Mouse (Mus musculus) embryo, embryonic 11 days (tissue): Measurements from ENCODE around the gene Grik4.

Source experiments
- DNase-seq: peaks from one replicate; pipeline ENCODE4 v3.0.0-alpha.2; 2015

The Grik4 gene

DNA sequence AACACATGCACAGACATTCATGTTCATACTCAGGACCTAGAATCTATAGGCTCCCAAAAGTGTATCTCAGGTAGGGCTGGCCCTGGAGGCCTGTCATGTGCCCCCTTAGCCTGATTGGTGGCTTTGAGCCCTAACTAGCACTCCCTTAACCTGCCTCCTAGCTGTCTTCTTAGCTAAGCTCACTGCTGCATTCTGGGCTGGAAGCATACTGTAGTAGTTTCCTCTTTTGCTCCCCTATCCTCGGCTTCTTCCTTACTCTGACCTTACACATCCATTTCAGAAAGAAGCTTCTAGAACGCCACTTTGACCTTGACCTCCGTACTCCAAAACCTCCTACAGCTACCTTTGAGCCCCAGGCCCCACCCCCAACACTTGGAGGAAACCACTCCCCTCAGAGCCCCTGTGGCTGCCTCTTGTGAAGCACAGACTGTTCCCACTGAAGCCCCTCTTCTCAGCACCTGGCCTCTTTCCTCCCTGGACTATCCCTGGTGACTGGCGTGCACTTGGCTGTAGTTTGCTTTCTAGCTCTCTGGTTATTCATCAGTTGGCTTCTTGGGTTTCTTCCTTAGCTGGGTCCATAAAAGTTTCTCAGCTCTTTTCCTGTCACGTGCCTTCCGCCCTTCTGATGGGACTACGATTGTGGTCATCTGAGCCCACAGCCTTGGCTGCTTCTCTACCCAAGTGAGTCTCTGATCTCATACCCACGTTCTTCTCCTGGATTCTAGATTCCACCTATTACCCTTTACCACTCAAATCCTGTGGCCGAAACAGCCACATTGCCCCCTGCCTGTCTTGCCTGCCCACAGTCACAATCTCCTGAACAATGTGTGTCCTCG is 84.1 kb downstream of the Grik4 start:
- DNase-seq: no peak

DNA sequence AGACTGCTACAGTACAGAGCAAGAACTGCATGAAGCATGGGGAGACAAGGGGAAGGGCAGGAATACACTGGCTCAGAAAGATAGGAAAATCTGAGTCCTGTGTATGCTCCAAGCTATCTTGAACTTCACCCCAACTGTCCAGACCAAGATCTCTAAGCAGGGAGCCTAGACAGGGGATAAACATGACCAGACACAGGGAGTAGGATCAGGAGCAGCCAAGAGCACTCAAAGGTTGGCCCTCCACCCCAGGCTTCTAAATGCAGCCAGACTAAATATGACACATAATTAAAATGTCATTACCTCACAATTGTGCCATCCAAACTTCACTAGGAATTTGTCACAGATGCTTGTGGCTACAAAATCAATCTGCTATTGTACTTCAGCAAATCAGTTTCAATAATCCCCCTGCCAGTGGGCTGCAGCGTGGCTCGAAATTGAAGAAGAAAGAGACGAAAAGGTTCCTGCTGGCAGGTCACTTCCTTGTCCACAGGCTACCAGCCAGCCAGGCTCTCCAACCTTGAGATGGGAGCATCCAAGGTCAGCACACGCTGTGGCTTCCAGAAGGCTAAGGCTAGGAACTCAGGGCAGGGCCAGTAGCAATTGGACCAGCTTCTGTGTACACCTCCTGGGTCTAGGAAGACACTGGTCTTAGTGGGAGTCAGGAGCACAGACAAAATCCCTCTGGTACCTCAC is 85.1 kb downstream of the Grik4 start:
- DNase-seq: no peak

DNA sequence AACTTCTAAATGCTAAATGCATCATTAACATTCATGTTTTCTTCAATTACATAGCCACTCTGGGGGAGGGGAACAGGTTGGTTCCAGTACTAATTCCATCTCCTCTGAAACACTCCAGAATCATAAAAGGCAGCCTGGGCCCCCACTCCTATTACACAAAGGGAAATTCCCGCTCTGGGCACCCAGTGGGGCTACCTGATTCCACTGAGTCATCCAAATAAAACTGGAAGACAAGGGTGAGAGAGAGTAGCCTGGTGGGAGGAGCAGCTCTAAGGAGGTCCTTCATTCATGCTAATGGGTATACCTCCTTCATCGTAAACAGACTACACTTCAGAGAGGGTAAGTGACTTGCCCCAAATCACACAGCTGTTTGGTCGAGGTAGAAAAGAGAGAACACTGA is 85.7 kb downstream of the Grik4 start:
- no peak for DNase-seq

DNA sequence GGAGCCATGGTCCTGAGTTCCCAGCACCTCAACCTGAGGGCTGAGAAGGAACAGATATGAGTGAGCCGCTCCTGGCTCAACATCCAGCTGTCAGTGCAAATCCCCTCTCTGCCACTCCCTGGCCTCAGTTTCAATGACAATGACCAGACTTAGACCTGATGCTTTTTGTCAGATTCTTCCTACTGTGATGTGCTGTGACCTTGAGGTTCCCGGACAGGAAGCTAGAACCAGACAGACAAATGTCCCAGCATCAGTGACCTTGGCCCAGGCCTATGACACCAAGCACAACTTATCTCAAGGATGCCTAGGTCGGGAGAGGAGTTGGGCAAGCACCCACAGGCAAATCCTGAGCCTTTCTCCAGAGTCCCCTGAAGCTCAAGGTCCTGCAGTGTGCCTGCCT is 86.5 kb downstream of the Grik4 start:
- no peak for DNase-seq

DNA sequence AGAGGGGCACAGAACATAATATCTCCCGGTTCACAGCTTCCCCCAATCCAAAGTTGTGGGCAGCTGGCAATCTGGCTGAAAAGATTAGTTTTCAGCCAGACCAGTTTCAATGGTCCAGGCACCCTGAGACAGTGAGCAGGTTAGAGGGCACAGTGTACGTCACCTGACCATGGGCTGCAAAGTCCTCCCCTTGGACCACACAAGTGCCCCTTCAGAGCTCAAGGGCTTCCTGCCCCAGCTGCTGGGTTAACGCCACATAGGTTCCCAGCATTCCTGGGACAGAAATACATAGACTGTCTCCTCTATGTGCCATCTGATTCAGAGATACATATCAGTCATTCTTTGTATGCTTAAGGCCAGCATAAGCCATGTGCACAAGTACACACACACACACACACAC is 91.2 kb downstream of the Grik4 start:
- DNase-seq: no peak

DNA sequence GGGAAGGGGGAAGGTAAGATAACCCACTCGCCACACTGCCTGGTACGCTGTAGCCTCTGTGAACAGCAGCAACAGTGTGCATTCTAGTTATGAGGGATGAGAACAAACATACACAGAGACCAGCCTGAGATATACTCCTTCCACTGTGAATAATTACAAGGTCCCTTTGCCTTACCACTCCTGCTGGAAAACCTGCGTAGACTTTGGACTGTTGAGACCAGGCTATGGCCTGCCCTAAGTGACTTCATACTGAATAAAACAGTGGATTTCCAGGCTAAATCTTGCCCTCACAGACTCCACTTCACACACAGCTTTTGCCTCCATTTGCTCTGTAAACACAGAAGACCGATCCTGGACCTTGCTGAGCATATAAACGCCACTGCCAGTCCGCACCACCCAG is 94.2 kb downstream of the Grik4 start:
- no peak for DNase-seq

DNA sequence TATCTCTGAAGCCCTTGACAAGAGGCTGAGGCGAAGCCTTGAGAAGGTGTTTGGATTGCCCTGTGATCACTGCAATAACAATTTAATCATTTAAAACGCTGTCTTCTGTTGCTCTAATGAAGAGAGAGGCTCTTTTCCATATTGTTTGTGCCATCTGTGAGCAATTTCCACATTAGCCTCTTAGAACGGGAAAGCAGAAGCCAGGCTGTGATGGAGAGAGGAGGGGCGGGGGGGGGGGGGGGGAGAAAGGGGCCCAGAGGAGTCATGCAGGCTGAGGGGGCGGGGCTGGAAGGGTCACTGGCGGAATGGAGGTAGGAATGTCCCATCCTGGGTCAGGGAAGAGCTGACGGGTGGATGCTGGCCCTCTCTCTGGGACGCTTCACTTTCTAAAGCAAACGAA is 96.2 kb downstream of the Grik4 start:
- DNase-seq: peak; percentile 48

DNA sequence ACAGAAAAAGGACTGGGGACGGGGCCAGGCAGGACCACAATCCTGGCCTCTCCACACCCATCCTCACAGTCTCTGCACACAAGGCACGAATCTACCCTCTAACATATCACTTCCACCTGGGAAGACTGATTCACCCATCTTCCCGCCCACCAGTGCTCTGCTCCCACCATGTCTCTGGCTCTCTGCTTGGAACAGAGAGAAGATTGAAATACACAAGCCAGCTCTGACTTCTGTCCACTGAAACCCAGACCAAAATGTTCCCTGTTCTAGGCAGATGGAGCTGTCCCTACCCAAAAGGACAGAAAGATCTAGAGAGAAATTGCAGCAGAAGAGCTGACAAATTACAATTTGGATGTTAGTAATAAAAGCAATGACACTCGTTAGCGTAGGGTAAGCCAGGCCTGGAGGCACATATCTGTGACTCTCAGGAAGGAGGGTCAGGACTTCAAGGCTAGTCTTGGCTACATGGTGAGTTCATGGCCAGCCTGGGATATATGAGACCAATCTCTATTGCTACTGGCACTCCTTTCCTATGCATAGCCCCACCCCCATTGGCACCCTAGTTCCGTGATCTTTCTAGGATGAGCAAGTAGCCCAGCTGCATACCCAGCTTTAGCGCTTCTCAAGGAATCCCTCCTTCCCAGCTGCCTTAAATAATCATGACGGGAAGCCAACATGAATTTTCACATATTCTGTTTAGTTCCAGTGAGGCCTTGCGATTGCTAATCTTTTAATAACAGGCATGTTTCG is 97.4 kb downstream of the Grik4 start:
- DNase-seq: no peak

DNA sequence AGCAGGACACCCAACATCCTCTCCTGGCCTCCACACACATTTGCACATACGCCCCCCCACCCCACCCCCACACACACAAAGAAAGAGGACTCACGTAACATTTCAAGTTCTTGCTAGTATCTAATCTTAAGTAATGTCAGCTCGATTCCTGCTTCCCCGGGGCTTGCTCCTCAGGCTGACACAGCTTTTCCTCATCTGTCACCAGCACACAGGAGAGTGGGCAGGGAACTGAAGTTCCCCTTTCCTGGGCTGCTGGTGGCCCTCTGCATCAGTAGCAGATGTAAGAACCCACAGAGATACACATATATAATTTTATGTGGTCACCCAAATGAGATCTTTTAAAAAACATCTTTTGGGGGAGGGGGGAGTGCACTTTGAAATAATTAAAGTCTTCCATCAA is 98.2 kb downstream of the Grik4 start:
- no peak for DNase-seq

DNA sequence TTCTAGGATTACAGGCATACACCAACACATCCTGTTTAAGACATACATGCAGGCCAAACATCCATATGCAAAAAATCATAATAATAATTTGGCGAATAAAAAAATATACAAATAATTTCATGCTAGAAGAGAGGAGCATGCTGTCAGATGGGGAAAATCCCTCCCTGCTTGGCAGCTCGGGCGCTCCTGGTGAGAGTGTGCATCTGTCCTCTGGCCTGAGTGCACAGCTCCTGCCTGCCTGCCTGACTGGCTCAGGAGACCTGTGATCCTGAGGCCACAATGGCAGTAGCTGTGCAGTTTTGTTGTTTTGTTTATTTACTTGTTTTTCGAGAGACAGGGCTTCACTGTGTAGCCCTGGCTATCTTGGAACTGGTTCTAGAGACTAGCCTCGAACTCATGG is 100.0 kb downstream of the Grik4 start:
- no peak for DNase-seq

DNA sequence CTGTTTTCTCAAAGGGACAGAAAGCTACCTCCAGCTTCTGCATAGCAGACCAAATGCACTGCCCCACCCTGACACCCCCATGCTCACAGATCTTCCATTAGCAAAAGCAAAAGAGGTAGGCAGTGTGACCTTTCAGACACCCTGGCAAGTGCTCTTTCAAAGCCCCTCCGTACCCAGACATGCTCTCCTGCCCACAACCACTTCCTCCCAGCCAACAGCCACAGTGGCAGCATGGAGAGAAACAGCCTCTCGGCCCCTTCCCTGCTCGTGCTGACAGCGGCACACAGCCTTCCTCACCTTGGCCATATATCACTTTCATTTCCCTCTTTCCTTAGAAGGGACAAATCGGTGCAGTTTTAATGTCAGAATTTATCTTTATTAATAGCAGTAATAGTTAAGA is 106.0 kb downstream of the Grik4 start:
- no peak for DNase-seq

DNA sequence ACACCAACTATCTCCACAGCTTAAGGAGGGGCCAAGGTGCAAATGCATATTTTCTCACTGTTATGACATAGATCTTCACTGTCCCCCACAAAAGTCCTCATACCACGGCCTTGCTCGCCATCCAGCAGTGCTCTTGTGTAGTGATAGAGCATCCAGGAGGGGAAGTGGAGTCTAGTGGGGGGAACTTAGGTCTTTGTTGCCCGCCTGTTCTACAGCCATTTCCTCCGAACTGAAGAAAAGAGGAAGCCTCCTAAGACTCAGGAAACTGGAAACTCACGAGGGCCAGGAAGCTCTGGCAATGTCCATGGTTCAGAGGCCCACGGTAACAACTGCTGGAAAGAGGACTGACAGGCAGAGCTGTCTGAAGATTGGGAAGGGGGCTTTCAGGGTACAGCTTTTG is 106.8 kb downstream of the Grik4 start:
- DNase-seq: no peak

DNA sequence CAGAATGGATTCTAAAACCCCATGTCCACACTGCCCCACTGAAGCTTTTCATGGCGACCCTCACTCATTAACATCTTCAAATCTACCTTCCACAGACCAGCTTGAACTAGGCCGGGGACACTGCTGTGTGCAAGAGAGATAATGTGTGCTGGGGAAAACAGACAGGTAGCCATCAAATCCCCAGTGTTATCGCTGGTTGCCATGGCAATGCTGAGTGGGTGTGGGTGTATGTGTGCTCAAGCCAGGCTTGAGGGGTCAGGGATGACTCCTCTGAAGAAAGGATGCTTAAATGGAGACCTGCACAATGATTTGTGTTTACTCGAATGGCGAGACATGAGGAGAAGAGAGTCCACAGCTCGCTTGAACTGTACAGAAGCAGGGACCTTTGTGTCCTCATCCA is 112.7 kb downstream of the Grik4 start:
- no peak for DNase-seq

DNA sequence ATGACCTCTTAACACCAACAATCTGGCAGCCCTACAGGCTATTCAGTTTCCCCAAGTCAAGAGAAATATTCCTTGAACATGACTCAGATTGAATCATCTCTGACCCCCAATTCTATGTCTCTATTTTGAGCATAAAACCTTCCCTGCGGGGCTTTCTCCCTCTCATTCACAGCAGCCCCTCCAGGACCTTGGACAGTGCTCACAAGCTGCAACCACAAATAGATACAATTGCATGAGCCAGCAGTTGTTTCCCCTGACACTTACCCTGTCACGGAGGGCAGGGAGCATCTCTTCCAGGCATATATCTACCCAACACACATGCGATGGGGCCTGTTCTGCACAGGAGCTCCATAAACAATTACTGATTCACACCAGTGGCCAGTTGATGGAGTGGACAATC is 125.0 kb downstream of the Grik4 start:
- peak; percentile 46 for DNase-seq

DNA sequence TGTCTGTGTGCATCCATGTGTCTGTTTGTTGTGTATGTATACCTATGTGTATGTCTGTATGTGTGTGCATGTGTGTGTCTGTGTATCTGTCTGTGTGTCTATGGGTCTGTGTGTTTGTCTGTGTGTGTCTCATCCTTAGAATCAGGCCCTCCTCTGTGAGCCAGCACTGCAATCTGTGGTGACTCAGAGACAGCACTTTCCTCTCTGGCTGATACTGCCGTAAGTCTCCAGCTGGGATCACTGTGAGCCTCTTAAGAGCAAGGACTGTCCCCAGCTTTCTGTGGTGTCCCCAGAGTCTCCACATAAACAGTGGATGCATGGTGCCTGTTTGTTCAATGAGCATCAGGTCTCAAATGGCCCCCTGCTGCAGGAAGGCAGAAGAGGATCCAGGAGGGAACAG is 127.5 kb downstream of the Grik4 start:
- no peak for DNase-seq

DNA sequence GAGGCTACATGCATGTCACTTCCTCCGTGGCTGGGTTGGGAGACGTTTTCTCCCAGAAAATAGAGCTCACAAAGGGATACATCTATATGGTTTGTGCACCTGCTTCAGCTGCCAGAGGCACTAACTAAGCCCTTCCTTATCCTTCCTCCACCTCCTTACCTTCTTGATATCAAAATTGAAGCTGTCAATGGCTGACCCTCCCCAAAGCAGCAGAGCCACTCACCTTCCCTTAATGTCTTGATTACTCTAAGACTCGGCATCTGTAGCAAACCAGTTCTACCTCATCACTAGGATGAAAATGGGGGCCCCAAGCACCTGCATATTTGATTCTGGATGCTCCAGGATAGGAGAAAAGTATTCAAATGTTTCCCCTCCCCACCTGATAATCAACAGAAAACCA is 135.1 kb downstream of the Grik4 start:
- DNase-seq: no peak

DNA sequence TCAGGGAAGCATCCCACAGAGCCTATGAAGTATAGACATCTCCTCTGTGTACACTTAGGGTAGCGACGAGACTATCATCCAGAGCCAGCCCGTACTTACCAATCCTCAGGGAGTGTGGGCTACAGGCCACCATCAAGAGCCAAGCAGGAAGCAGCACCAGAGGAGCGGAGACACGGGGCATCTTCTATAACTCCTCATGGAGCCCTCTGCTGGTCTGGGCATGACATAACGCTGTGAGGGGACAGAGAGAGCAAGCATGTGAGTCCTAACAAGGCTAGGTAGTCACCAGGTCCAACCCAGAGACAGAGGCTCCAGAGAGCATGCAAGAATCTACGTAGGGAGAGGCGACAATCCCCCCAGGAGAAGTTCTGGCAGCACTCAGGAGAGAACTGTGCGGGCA is 135.9 kb downstream of the Grik4 start:
- DNase-seq: peak; percentile 42

DNA sequence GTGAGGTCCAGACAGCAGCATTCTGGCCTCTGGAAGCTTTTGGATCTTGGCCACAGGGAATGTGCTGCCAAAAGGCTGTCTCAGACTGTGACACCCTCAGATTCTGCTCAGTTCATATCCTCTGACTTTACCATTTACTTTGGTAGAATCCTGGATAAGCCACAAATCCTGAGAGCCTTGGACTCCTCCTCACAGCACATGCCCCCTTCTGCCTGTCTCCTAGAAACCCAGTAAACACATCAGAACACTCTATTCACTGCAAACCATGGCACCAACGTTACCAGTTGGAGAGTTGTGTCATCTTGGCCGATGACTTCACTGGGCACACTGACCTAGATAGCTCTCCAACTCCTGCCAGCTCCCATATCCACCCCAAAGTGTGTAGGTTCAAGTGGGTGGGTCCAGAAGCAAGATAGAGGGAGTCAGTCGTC is 141.2 kb downstream of the Grik4 start:
- DNase-seq: no peak

DNA sequence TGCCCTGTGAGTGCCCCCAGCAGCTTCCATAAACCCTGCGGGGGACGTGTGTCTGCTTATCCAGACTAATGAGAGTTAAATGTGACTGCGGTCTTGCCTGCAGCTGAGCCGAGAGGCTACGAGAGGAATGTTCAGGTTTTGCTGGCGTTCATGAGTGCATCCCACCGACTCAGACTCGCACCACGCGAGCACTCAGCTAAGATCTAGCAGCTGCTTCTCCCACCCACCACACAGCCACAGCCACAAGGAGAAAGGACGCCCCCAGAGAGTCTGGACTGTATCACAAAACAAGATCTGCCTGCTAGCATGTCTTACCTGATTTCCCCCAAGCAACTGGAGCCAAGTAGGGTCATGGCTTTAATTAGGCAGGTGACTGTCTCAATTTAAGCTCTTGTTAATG is 142.4 kb downstream of the Grik4 start:
- DNase-seq: no peak

DNA sequence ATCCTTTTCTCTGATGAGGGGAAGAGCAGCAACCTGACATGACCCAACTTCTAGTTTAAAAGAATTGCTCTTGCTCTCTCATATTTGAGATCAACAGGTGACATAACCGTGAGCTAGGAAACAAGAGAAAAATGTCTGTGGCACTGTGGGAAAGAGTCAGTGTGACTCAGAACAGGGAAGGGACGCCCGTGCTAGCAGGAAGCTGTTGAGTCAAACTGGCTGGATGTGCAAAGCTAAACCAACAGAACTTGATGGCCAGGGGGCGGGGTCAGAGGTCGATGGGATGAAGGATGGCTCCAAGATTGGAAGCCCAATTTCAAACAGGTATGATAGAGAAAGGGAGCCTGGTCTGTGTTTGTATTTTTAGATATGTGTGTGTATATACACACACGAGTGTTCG is 144.2 kb downstream of the Grik4 start:
- DNase-seq: no peak

DNA sequence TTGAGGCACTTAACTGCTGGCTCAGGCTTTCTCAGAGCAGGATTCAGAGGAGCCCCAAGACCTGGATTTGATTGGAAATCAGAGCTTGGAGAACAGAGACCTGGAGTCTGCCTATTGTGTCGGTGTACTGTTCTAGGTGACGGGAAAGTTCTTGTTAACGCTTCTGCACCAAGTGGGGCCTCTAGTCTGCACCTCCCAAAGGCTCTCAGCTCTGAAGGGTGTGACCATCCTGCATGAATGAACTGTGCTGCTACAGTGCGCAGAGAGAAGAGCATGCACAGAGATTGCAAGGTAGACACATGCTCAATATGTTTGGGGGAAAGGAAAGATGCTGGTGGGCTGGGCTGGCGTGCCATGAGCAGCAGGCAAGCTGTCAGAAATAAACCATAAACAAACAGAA is 144.6 kb downstream of the Grik4 start:
- no peak for DNase-seq

DNA sequence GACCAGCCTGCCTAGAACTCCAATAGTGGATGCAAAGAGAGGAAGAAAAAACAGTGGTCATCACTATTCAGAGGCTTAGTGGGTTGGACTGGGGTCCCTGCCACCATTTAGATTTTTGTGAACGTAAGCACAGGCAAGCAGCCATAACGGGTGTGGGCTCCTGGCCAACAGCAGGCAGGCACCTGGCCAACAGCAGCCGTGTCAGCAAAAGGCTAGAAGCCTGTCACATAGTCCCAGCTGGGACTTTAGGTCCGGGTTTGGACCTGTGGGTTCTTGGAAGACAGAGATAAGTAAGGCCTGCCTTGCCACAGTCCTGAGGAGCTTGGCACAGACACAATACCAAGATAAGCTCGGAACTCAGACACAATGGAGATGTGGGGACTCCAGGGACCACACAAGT is 145.1 kb downstream of the Grik4 start:
- DNase-seq: no peak

DNA sequence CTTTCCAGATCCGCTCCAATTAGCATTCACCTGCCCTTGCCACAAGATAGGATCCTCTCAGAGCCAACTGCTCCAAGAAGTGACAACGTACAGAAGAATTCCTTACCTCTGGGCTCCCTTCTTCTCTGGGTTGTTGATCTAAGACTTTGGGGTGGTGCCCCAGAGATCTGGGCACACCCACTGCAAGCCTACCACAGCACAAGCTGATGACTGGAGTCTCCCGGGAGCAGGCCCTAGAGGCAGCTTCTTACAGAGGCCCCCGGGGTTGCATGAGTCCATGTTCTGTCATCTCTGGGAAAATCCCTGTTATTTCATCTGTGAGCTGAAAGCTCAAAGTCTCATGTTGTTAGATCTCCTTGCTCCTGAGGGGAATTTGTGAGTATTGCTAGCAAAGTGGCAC is 146.0 kb downstream of the Grik4 start:
- no peak for DNase-seq

DNA sequence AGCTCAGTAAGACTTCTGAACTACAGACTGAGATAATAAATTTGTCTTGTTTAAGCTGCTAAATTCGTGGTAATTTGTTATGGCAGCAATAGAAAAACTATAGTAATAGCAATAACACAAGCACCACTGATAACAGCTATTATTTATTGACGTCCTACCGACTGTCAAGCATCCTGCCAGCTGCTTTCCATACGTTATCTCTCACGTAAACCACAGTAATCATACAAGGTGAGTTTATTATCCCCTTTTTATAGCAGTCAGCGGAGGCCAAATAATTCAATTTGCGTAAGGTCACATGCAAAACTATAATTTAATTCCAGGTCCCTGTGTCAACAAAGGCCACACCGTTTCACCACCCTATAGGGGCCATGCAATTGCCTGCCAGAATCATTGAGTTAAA is 147.0 kb downstream of the Grik4 start:
- no peak for DNase-seq
